Mouse (Mus musculus) heart, embryonic 13.5 days (tissue): ENCODE results near the gene Gpr153. TPM values are rescaled to one million over a fixed set of nuclear protein-coding genes. Genes with fewer than 3 reads are reported as not detected.
A peak's percentile ranks its signal among the peaks of the same experiment; 100 is the strongest.

Experiments
- ATAC-seq: fragments of 200-750 bp; cut with Nextera tagmentation; 2 replicates; pipeline ENCODE4 v1.8.0; 2017; ENCODE audit warnings: moderate TSS enrichment; ENCODE audit not compliant: insufficient number of reproducible peaks, low FRiP score, low TSS enrichment; ENCODE audit errors: extremely low read depth
- H3K27ac ChIP-seq: fragments of 300-500 bp; sonication (generic); replicated peaks from 2 replicates; pipeline ENCODE4 v1.5.1; 2015; ENCODE audit warnings: moderate library complexity, mild to moderate bottlenecking, inconsistent platforms
- H3K27me3 ChIP-seq: fragments of 300-500 bp; sonication (generic); replicated peaks from 2 replicates; pipeline ENCODE4 v1.6.1; 2015; ENCODE audit warnings: mild to moderate bottlenecking, inconsistent platforms
- H3K36me3 ChIP-seq: fragments of 300-500 bp; sonication (generic); 2 replicates; pipeline ENCODE4 v1.6.1; 2015; ENCODE audit warnings: mild to moderate bottlenecking, inconsistent platforms
- H3K4me1 ChIP-seq: fragments of 300-500 bp; sonication (generic); 2 replicates; pipeline ENCODE4 v1.6.1; 2015; ENCODE audit warnings: inconsistent platforms
- H3K4me2 ChIP-seq: fragments of 300-500 bp; sonication (generic); 2 replicates; pipeline ENCODE4 v1.6.1; 2015; ENCODE audit warnings: inconsistent platforms, mild to moderate bottlenecking, moderate library complexity
- H3K4me3 ChIP-seq: fragments of 300-500 bp; sonication (generic); 2 replicates; pipeline ENCODE4 v1.5.1; 2015; ENCODE audit warnings: moderate library complexity, mild to moderate bottlenecking, inconsistent platforms
- H3K9ac ChIP-seq: fragments of 300-500 bp; sonication (generic); 2 replicates; pipeline ENCODE4 v1.6.1; 2015; ENCODE audit warnings: inconsistent platforms, mild to moderate bottlenecking, moderate library complexity
- H3K9me3 ChIP-seq: fragments of 300-500 bp; sonication (generic); 2 replicates; pipeline ENCODE4 v1.6.1; 2016; ENCODE audit warnings: inconsistent platforms
- WGBS: fragments of 180-500 bp; shearing (Covaris S2); methylation state at CpG from one replicate; pipeline ENCODE4 v1.1.7; 2015; ENCODE audit warnings: mixed read lengths; 5-methylcytosine and 5-hydroxymethylcytosine counted together
- polyA plus RNA-seq: library from polyadenylated mRNA; unstranded; fragments of >200 nt; fragmentation: Nextera tagmentation; extraction: Ambion mirVana; gene quantifications from 2 replicates; pipeline ENCODE4 v1.2.1, GENCODE M21; 2015

The Gpr153 gene
- polyA plus RNA-seq, 1 experiment from 2014 or later = 9.6 TPM

DNA sequence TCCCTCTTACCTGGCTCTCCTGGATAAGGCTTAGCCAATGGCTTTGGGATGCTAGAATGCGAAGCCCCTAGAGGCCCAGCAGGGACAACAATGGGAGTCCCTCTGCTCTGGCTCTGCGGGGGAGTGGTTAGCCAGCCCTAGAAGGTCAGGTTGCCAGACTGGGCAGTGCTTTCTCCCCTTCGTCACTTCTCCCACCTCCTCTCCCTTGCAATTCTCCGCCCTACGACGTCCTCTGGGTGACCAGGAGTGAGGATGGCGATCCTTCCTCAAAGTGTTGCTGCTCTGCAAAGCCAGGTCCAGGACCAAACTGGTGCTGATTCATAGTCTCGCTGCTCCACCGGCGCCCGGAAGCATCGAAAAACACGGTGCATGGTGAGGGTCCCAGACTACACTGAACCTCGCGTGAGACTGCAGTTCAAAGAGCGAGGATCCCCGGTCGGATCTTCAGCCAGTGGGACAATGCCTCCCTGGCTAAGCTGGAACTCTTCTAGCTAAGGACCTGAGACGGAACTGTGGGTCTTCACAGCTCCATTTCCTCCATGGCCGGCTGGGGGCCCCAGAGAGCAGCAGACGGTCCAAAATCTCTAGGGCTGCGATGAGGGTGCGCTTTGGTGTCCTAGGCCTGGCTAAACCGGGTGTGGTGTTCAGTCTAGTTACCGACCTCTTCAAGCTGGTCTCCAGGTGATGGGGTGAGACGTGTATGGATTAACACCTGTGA, 44.6 kb downstream of the Gpr153 start, which contains the start of gene Rnf207:
Rnf207 (minus strand) TSS at position 477 of the 718 bp plus-strand sequence.
- H3K36me3 ChIP-seq = no peaks in the 10 kb centered on the region
- no peaks in the 10 kb centered on the region for H3K9me3 ChIP-seq
- peak within 1 kb of the TSS; percentile 80 for H3K4me2 ChIP-seq
- H3K4me1 ChIP-seq = peaks cover 42% of the 10 kb centered on the region
- H3K9ac ChIP-seq = peak within 1 kb of the TSS; percentile 81
- WGBS = 3% methylated on average over 26 of the region's 26 CpGs
- H3K27ac ChIP-seq = peak within 1 kb of the TSS; percentile 98
- peak; percentile 32; the same call in 1 of the 2 replicates for ATAC-seq
- peak within 1 kb of the TSS; percentile 56 for H3K4me3 ChIP-seq
- peaks cover 38% of the 10 kb centered on the region for H3K27me3 ChIP-seq

DNA sequence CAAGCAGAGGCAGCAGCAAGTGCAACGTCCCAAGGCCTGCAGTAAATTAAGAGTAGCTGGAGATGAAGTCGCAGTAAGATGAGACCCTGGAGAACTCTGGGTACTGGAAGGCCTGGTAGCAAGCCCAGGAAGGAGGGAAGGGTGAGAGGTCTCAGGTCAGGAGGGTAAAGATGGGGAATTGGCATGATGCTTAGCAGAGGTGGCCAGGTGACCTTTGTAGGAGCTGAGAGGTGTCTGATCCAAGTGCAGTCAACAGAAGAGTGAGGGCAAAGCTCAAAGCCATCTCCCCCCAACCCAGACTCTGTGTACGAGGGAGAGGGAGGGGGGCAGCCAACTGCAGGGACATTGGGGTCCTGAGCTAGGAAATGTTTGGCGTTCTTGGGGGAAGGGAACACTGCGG, 47.4 kb downstream of the Gpr153 start:
- ATAC-seq = no peak
- 49% methylated on average over 5 of the region's 5 CpGs for whole genome bisulfite sequencing
- no peak overlapping the region for H3K27ac ChIP-seq

DNA sequence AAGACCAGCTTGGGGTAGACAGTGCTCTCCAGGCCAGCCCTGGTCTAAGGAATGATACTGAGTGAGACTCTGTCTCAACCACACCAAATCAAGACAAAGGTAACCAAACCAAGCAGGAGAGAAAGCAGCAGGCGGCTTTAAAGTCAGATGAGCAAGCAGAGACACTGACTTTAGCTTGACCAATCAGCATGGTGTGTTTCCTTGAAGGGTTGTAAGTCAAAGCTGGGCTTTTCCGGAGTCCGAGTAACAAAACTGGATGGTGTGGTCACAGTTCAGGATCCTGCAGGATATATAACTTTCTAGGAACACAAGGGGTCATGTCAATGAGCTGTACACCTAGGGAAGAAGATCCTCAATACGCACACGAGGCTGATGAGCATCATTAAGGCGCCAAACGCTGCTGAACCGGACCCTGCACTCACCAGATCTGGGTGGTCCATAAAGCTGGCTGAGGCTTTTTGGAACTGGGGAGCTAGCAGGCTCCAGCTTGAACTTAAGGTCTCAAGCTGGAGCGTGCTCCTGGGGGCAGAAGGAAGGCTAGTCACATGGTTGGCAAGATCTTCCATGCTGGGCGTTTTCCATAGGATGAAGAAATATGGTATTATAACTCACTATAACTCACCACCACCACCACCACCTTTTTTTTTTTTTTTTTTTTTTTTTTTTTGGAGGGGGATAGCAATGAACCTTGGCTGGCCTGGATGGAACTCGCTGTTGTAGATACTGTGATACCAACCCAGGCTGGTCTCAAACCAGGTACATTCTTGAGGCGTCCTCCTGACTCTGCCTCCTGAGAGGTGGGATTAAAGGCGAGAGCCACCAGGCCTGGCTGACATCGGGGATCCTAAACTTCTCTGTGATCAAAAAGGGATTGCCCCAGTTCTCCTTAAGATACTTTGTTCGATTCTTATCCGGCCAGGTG, 50.9 kb downstream of the Gpr153 start:
- WGBS = 44% methylated on average over 16 of the region's 16 CpGs
- Histone ChIP-seq H3K27ac (peak overlapping the region; percentile 43; the same call in 1 of the 2 replicates), H3K9me3 (no peaks in the 10 kb centered on the region), H3K4me1 (peaks cover 14% of the 10 kb centered on the region), H3K4me2 (peak overlapping the region; percentile 83), H3K27me3 (no peaks in the 10 kb centered on the region), H3K36me3 (peaks cover 26% of the 10 kb centered on the region), H3K9ac (peak overlapping the region; percentile 95), H3K4me3 (peak overlapping the region; percentile 81)
- no peak for ATAC-seq

More for the DNA sequence above, 47.4 kb downstream of the Gpr153 start:
- H3K36me3 ChIP-seq = no peaks in the 10 kb centered on the region
- peaks cover 21% of the 10 kb centered on the region for H3K4me1 ChIP-seq
- H3K4me3 ChIP-seq = no peak overlapping the region
- H3K27me3 ChIP-seq = peaks cover 10% of the 10 kb centered on the region
- H3K9ac ChIP-seq = 0 out of 2 replicates have a peak overlapping the region, but pooled peaks have one; percentile 10
- no peak overlapping the region for H3K4me2 ChIP-seq
- no peaks in the 10 kb centered on the region for H3K9me3 ChIP-seq

DNA sequence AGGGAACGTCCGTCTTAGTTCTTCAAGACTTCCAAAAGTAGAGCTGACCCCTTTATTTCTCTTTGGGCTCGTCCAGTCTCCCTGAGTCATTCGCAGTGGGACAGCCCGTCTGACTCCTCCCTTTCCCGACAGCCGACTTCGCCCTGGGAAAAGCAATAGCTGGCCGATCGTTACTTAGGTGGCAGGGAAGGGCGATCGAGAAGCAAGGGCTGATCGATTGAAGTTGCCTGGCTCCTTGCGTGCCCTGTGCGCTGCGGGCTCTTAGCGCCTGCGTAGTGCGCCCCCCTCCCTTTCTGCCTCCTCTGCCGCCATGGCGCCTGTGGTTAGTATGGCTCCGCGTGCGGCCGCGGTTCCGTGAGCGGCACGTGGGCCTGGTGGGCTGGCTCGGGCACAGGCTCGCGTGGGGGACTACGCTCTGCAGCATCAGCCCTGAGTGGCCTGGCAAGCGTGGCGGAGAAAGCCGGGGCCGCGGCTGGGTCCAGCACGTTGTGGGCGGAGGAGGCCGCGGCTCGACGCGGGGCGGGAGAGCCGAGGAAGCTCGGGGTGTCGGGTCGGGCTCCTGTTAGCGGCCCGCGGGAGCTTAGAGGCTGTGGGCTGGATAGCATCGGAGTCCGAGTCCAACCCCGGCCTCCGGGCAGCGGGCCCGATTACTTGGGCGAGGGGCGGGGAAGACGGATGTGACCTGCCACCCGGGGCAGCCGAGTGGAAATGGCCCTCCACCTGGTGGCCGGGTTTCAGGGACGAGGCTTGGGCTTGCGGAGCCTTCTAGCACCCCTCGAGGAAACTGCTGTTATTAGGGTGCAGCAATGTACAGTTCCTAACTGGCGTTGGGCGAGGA, 51.8 kb downstream of the Gpr153 start, which contains the start of gene Rpl22:
Rpl22 (plus strand) TSS at position 169 of the 838 bp plus-strand sequence.
- WGBS = under 1% methylated on average over 70 of the region's 70 CpGs
- H3K4me3 ChIP-seq = peak within 1 kb of the TSS; percentile 81
- H3K4me1 ChIP-seq = peaks cover 14% of the 10 kb centered on the region
- H3K27ac ChIP-seq = peak within 1 kb of the TSS; percentile 69
- H3K4me2 ChIP-seq = peak within 1 kb of the TSS; percentile 83
- peak; percentile 90 for ATAC-seq
- no peaks in the 10 kb centered on the region for H3K9me3 ChIP-seq
- peaks cover 34% of the 10 kb centered on the region for H3K36me3 ChIP-seq
- H3K27me3 ChIP-seq = no peaks in the 10 kb centered on the region
- peak within 1 kb of the TSS; percentile 95 for H3K9ac ChIP-seq

DNA sequence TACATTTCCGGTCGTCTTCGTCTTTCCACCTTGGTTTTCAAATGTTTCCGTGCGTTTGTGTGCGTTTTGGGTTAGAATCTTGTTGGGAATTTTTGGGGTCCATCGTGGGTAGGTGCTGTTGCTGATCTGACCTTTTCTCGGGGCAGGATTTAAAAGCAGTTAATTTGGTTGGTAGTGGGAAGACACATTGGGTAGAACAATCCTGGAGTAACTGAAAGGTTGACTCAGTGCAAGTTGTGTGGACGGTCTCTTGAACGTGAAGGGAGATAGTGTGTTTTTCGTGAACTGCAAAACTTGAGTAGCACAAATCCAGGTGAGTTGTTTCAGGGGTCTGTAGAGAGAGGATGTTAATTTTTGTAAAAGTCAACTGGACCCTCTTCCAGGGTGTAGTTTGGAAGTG, 52.5 kb downstream of the Gpr153 start:
- 2% methylated on average over 11 of the region's 11 CpGs for WGBS
- ATAC-seq = no peak
- Histone ChIP-seq H3K9ac (peak overlapping the region; percentile 95), H3K4me1 (peaks cover 14% of the 10 kb centered on the region), H3K4me3 (peak overlapping the region; percentile 81), H3K27ac (no peak overlapping the region), H3K9me3 (no peaks in the 10 kb centered on the region), H3K27me3 (no peaks in the 10 kb centered on the region), H3K4me2 (peak overlapping the region; percentile 83), H3K36me3 (peaks cover 42% of the 10 kb centered on the region)

DNA sequence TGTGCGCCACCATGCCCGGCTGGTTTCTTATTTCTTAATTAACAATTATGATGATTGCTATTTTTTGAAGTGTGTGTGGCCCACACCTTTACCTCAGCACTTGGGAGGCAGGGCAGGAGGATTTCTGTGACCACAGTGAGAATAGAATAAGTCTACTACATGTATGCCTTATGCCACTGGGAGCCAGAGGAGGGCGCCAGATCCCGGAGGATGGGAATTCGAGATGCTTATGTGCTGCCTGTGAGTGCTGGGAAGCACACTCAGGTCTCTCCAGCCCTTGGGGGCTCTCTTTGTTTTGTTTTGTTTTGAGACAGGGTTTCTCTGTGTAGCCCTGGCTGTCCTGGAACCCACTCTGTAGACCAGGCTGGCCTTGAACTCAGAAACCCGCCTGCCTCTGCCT, 54.7 kb downstream of the Gpr153 start:
- Histone ChIP-seq H3K9ac (no peak overlapping the region), H3K4me2 (no peak overlapping the region), H3K27ac (no peak overlapping the region), H3K4me1 (peaks cover 14% of the 10 kb centered on the region), H3K9me3 (no peaks in the 10 kb centered on the region), H3K36me3 (peaks cover 63% of the 10 kb centered on the region), H3K4me3 (no peak overlapping the region), H3K27me3 (no peaks in the 10 kb centered on the region)
- WGBS = 80% methylated on average over 6 of the region's 6 CpGs
- ATAC-seq = no peak

DNA sequence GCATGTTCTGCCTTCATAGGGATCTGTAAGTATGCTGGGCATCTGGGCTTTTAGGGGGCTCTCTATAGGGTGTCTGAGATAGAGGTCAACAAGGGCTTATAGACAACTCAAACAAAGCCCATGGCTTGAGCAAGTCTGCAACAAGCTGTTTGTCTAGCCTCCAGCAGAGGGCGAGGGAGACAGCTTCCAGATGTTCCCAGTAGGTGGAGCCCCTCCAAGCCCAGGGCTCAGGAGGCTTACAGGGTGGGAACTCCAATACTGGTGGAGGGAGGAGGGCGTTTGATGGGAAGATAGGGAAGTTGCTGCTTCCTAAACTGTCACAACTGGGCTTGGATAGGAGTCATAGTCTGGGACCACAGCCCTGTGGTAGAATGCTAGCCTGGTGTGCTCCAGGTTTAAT, 58.9 kb downstream of the Gpr153 start:
- peak; percentile 61; the same call in 1 of the 2 replicates for ATAC-seq
- Histone ChIP-seq H3K27me3 (peaks cover 22% of the 10 kb centered on the region), H3K4me3 (no peak overlapping the region), H3K9ac (no peak overlapping the region), H3K36me3 (peaks cover 81% of the 10 kb centered on the region), H3K9me3 (no peaks in the 10 kb centered on the region), H3K4me1 (no peaks in the 10 kb centered on the region; the same call in 1 of the 2 replicates), H3K27ac (no peak overlapping the region), H3K4me2 (no peak overlapping the region)
- 30% methylated on average over 2 of the region's 2 CpGs for WGBS

DNA sequence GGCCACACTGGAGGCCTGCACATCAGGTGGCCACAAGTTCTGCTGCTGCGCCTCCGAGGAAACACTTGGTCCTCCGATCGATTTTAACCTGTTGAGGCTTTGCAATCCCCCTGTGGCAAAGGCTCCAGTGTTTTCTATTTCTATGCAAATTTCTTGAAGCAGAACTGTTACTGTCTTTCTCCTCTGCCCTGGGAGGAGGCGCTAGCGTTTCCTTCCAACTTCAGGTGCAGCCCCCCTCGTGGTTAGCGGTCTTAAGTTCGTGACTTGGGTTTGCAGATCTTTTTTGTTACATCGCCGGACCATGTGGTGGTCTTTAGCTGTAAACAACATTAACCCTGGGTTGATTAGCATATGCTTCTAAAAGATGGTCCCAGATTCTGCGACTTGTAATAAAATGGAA, 59.6 kb downstream of the Gpr153 start:
- Histone ChIP-seq H3K4me2 (no peak overlapping the region), H3K27ac (no peak overlapping the region), H3K4me1 (peaks cover 5% of the 10 kb centered on the region; the same call in 1 of the 2 replicates), H3K36me3 (peaks cover 74% of the 10 kb centered on the region), H3K9me3 (no peaks in the 10 kb centered on the region), H3K27me3 (peaks cover 29% of the 10 kb centered on the region), H3K9ac (no peak overlapping the region), H3K4me3 (no peak overlapping the region)
- WGBS = 93% methylated on average over 12 of the region's 12 CpGs
- ATAC-seq = no peak
